Mouse (Mus musculus) embryonic facial prominence, embryonic 14.5 days (tissue): ENCODE data around the gene Gm10271. TPM values are rescaled to one million over a fixed set of nuclear protein-coding genes. Genes with fewer than 3 reads are reported as not detected.

Experiments
- ATAC-seq: fragments of 200-750 bp; cut with Nextera tagmentation; 2 replicates; pipeline ENCODE4 v1.8.0; 2017; ENCODE audit warnings: low read depth, moderate number of reproducible peaks, moderate TSS enrichment
- DNase-seq: peaks from one replicate; pipeline ENCODE4 v3.0.0-alpha.2; 2015; ENCODE audit warnings: low spot score
- H3K27ac ChIP-seq: fragments of 300-500 bp; sonication (generic); replicated peaks from 2 replicates; pipeline ENCODE4 v1.5.1; 2014; ENCODE audit warnings: low read depth, mild to moderate bottlenecking, low read length, moderate library complexity
- H3K27me3 ChIP-seq: fragments of 300-500 bp; sonication (generic); replicated peaks from 2 replicates; pipeline ENCODE4 v1.6.1; 2014; ENCODE audit warnings: low read length; ENCODE audit not compliant: control insufficient read depth, insufficient read depth
- H3K36me3 ChIP-seq: fragments of 300-500 bp; sonication (generic); 2 replicates; pipeline ENCODE4 v1.6.1; 2014; ENCODE audit warnings: low read length, mixed read lengths; ENCODE audit not compliant: control insufficient read depth, insufficient read depth
- H3K4me1 ChIP-seq: fragments of 300-500 bp; sonication (generic); 2 replicates; pipeline ENCODE4 v1.6.1; 2014; ENCODE audit warnings: antibody characterized with exemption, low read length; ENCODE audit not compliant: control insufficient read depth, insufficient read depth
- H3K4me2 ChIP-seq: fragments of 300-500 bp; sonication (generic); 2 replicates; pipeline ENCODE4 v1.6.1; 2014; ENCODE audit warnings: low read depth, mild to moderate bottlenecking, low read length, moderate library complexity, mixed read lengths
- H3K4me3 ChIP-seq: fragments of 300-500 bp; sonication (generic); 2 replicates; pipeline ENCODE4 v1.5.1; 2014; ENCODE audit warnings: low read depth, mild to moderate bottlenecking, low read length
- H3K9ac ChIP-seq: fragments of 300-500 bp; sonication (generic); 2 replicates; pipeline ENCODE4 v1.6.1; 2014; ENCODE audit warnings: low read depth, mild to moderate bottlenecking, low read length, moderate library complexity, mixed read lengths
- H3K9me3 ChIP-seq: fragments of 300-500 bp; sonication (generic); 2 replicates; pipeline ENCODE4 v1.6.1; 2016; ENCODE audit warnings: low read length; ENCODE audit not compliant: control insufficient read depth
- WGBS: fragments of 180-500 bp; shearing (Covaris S2); extraction: QIAGEN DNeasy Blood & Tissue Kit; methylation state at CpG from one replicate; pipeline ENCODE4 v1.1.7; 2014; 5-methylcytosine and 5-hydroxymethylcytosine counted together
- polyA plus RNA-seq: library from polyadenylated mRNA; unstranded; fragments of >200 nt; fragmentation: Nextera tagmentation; extraction: Ambion mirVana; gene quantifications from 2 replicates; pipeline ENCODE4 v1.2.1, GENCODE M21; 2014

Gm10271 gene
- polyA plus RNA-seq, 1 experiment from 2014 or later: not detected

DNA sequence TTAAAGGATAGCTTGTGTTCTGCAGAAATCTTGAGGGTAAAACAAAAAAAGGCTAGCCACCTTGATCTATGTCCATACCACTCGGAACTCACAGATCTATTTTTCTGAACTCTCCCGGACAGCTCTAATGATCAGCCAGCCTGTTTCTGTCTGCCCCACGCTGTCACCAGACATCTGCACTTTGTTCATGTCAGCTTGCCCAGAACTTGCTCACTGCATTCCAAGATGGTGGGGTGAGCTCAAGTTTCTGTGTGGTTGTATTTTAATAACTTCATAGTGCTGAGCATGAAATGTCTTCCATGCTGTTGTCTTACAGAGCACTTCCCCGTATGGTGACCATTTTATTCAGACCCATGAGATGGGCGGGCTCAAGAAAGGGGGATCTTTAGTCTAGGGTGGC lies 7.1 kb downstream of the Gm10271 start:
- Histone ChIP-seq H3K36me3 (no peaks in the 10 kb centered on the region), H3K4me3 (no peak overlapping the region), H3K4me1 (peaks cover 10% of the 10 kb centered on the region; the same call in 1 of the 2 replicates), H3K4me2 (no peak overlapping the region), H3K9me3 (no peaks in the 10 kb centered on the region), H3K27me3 (no peaks in the 10 kb centered on the region), H3K9ac (no peak overlapping the region), H3K27ac (no peak overlapping the region; the same call in 1 of the 2 replicates)
- DNase-seq: peak; percentile 72
- ATAC-seq: peak; percentile 33; the same call in 1 of the 2 replicates
- WGBS: 32% methylated on average over 5 of the region's 5 CpGs

DNA sequence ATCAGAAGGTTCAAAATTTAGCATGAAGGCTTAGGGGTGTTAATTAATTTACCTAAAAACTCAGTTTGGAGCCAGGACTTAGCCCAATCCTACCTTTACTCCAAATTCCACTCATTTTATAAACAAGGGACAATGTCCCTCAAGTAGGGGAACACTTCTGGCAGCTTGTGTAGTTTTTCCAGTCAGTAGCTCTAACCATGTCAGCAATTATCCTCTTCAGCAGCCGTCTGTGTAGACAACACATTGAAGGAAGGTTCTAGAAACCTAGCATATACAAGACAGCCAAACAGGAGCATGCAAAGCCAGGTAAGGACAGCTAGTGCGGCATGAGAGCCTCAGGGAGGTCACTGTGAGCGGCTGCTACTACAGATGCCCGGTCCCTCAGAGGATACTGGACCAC lies 7.8 kb downstream of the Gm10271 start:
- Histone ChIP-seq H3K27me3 (no peaks in the 10 kb centered on the region), H3K4me2 (no peak overlapping the region), H3K9ac (no peak overlapping the region), H3K9me3 (no peaks in the 10 kb centered on the region), H3K27ac (no peak overlapping the region), H3K4me1 (peaks cover 10% of the 10 kb centered on the region; the same call in 1 of the 2 replicates), H3K36me3 (no peaks in the 10 kb centered on the region), H3K4me3 (no peak overlapping the region)
- 78% methylated on average over 4 of the region's 4 CpGs for WGBS
- DNase-seq (no peak), ATAC-seq (no peak)

DNA sequence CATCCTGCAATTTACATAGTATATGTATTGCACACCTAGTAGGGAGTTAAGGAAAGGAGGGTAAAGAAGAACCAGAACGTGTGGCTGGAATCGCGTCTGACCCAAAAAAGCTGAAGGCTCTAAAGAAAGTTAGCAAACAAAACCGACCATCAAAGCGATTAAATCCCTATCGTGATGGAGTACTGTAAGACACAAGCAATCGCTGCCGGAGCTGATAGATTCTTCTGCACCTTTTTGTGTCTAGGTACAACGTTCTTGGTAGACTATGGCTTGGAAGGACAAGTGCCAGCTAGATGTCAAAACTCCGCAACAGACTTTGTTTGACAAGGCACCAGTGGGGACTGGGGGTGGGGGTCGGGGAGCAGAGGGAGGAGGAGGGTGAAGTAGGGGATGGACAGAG lies 8.3 kb downstream of the Gm10271 start:
- Histone ChIP-seq H3K27me3 (no peaks in the 10 kb centered on the region), H3K9me3 (no peaks in the 10 kb centered on the region), H3K36me3 (no peaks in the 10 kb centered on the region), H3K27ac (no peak overlapping the region), H3K9ac (no peak overlapping the region), H3K4me2 (no peak overlapping the region), H3K4me1 (peaks cover 10% of the 10 kb centered on the region; the same call in 1 of the 2 replicates), H3K4me3 (no peak overlapping the region)
- DNase-seq: no peak
- 75% methylated on average over 11 of the region's 11 CpGs for WGBS
- ATAC-seq: no peak

DNA sequence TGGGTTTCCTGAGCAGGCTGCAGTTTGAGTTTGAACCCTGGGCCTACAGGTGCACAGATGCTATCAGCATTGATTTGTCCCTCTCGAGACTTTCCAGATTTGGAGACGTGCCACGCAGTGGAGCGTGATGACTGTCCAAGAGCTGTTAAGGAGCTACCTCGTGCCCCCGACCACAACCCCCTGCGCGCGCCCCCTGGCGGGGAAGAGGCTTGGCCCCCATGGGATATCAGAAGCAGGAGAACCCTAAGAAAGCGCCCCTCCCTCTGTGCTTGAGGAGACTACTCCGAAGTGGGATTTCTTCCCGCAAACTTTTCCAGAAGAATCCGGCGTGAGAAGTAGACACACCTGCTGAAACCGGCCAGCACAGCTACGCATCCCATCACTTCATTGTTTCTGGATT lies 9.6 kb downstream of the Gm10271 start:
- Histone ChIP-seq H3K4me2 (no peak overlapping the region), H3K4me3 (no peak overlapping the region), H3K27ac (no peak overlapping the region), H3K9me3 (no peaks in the 10 kb centered on the region), H3K36me3 (no peaks in the 10 kb centered on the region), H3K27me3 (no peaks in the 10 kb centered on the region), H3K4me1 (peaks cover 10% of the 10 kb centered on the region; the same call in 1 of the 2 replicates), H3K9ac (no peak overlapping the region)
- DNase-seq: no peak
- 50% methylated on average over 16 of the region's 17 CpGs for WGBS
- no peak for ATAC-seq

DNA sequence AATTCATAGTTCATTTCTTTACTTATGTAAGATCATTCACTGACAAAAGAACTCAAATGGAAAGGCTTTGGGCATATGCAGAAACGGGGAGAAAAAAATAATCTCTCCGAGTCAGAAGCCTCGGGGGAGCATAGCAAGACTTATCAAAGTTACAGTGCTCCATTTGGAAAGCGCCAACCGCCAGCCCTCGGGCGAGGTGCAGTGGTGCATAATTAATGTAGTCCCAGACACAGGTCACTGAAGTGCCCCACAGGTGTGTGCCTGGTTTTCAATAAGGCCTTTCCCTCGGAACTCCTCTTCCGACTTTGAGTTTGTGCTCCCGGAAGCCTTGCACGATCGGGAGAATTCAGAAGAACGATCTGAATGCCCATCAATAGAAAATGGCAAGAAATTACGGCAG lies 10.3 kb downstream of the Gm10271 start:
- no peak overlapping the region for H3K9ac ChIP-seq
- no peaks in the 10 kb centered on the region for H3K27me3 ChIP-seq
- DNase-seq (no peak), ATAC-seq (no peak)
- H3K4me2 ChIP-seq: no peak overlapping the region
- no peaks in the 10 kb centered on the region for H3K9me3 ChIP-seq
- H3K4me3 ChIP-seq: no peak overlapping the region
- peaks cover 10% of the 10 kb centered on the region; the same call in 1 of the 2 replicates for H3K4me1 ChIP-seq
- no peak overlapping the region for H3K27ac ChIP-seq
- WGBS: 65% methylated on average over 14 of the region's 14 CpGs
- no peaks in the 10 kb centered on the region for H3K36me3 ChIP-seq

DNA sequence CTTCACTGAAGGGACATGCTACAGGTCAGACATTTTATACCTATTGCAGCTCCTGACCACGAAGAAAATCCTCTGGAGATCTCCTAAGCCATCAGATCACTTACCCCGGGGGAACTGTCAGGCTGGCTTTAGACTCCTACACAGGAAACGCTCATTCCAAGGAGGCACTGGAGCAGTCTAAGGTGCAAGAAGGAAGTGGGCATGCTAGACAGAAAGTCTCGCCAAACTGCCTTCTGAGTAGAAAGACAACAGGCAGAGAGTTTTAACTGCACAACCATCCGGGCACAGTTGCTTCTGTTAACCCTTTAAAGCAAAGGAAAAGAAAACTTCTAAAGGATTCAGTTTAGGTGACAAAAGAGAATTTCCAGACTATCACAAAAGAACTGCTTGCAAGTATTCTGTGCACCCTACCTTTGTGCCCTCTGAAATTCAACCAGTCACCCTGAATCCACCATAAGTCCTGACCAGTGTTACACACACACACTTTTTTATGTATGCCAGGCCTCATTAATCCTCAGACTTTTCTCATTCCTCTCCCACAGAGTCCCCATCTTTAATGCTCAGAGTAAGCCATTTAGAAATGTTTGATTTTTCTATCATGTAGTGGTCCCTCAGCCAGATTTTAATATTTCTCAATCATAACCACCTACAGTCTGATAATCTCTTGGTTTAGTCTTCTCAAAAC lies 14.4 kb downstream of the Gm10271 start:
- 25% methylated on average over 5 of the region's 5 CpGs for WGBS
- Histone ChIP-seq H3K4me2 (no peak overlapping the region), H3K9ac (no peak overlapping the region), H3K36me3 (no peaks in the 10 kb centered on the region), H3K27me3 (no peaks in the 10 kb centered on the region), H3K27ac (no peak overlapping the region), H3K4me3 (no peak overlapping the region), H3K9me3 (no peaks in the 10 kb centered on the region), H3K4me1 (no peaks in the 10 kb centered on the region)
- DNase-seq: peak; percentile 10
- ATAC-seq: no peak

DNA sequence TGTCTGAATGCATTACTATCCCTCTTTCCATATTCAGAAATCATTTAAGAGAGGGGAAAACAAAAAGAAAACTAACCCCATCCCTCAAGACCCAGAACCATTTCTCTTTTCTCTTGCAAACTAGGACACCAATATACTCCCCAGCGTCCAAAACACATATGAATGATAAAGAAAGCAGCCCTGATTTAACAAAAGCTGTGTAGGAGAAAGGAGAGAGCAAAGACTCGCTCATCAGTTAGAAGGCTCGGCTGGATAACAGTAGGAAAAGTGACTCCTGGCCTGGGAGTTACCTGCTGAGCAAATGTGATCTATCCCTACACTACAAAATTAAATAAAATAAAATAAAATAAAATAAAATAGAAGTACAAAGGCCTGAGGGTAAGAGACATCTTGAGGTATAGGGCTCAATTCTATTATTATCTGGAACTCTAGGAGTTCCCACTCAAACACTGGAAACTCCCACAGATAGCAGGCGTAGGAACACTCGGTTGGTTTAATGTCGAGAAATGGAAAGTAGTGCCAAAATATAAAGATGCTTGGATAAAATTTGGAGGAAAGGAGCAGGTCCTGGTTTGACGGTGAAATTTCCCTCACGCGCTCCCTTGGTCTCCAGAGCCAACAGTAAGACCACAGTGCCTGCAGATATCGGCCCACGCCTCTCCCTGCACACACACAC lies 15.8 kb downstream of the Gm10271 start:
- 92% methylated on average over 11 of the region's 11 CpGs for WGBS
- no peak overlapping the region for H3K9ac ChIP-seq
- H3K27me3 ChIP-seq: no peaks in the 10 kb centered on the region
- DNase-seq (no peak), ATAC-seq (no peak)
- H3K4me2 ChIP-seq: no peak overlapping the region
- no peaks in the 10 kb centered on the region for H3K9me3 ChIP-seq
- H3K36me3 ChIP-seq: no peaks in the 10 kb centered on the region
- H3K27ac ChIP-seq: no peak overlapping the region
- H3K4me3 ChIP-seq: no peak overlapping the region
- H3K4me1 ChIP-seq: no peaks in the 10 kb centered on the region

DNA sequence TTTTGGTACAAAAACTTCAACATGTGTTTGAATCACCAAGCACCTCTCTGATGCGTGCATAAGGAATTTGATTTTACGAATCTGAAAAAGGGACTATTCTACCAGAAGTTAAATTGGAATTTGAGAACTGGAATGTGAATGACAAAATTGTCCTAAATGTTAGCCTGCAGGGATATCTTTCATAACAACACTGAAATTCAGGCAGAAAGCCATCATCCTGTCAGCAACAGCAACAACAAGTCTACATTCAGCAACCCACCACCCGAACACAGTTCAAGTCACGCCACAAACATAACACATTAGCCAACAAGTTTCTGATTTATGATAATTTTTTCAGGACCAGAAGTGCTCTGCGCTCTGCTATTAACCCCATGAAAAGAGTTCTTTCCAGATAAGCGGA lies 17.2 kb downstream of the Gm10271 start:
- Histone ChIP-seq H3K4me3 (no peak overlapping the region), H3K9ac (no peak overlapping the region), H3K4me1 (no peaks in the 10 kb centered on the region), H3K27me3 (no peaks in the 10 kb centered on the region), H3K27ac (no peak overlapping the region), H3K4me2 (no peak overlapping the region), H3K36me3 (no peaks in the 10 kb centered on the region), H3K9me3 (no peaks in the 10 kb centered on the region)
- DNase-seq: peak; percentile 37
- ATAC-seq: no peak
- WGBS: 81% methylated on average over 6 of the region's 6 CpGs
